Mouse (Mus musculus) lung, adult 2 months (tissue): ENCODE measurements around the gene Anapc15-ps. TPM values are rescaled to one million over a fixed set of nuclear protein-coding genes. Genes with fewer than 3 reads are reported as not detected.

Experiments used
- DNase-seq: peaks from one replicate; pipeline ENCODE4 v3.0.0; 2022
- H3K4me1 ChIP-seq: fragments of 200-500 bp; 2 replicates; pipeline ENCODE4 v1.6.1; 2011; ENCODE audit warnings: low read length; ENCODE audit not compliant: control insufficient read depth, insufficient read depth
- H3K4me3 ChIP-seq: fragments of 200-500 bp; replicated peaks from 2 replicates; pipeline ENCODE3; 2011; ENCODE audit warnings: low read depth, mild to moderate bottlenecking, control low read depth, low read length; ENCODE audit errors: extremely low read depth
- CTCF ChIP-seq: fragments of 200-500 bp; IDR thresholded peaks from 2 replicates; pipeline ENCODE4 v1.5.1; 2011; ENCODE audit warnings: mild to moderate bottlenecking, low read length, control low read depth; ENCODE audit not compliant: insufficient read depth
- POLR2A ChIP-seq: fragments of 200-500 bp; IDR thresholded peaks from 2 replicates; pipeline ENCODE4 v1.6.1; 2011; ENCODE audit warnings: low read depth, mild to moderate bottlenecking, control low read depth, low read length, borderline replicate concordance; ENCODE audit errors: extremely low read depth
- WGBS: fragments of 180-500 bp; shearing (Covaris S2); methylation state at CpG from one replicate; pipeline ENCODE4 v1.1.7; 2018; 5-methylcytosine and 5-hydroxymethylcytosine counted together
- polyA plus RNA-seq: library from polyadenylated mRNA; depleted of rRNA; stranded (reverse); fragments of >200 nt; gene quantifications from 2 replicates; pipeline ENCODE4 v1.2.3, GENCODE M21; 2012

Gene Anapc15-ps
- polyA plus RNA-seq, 1 experiment: not detected

DNA sequence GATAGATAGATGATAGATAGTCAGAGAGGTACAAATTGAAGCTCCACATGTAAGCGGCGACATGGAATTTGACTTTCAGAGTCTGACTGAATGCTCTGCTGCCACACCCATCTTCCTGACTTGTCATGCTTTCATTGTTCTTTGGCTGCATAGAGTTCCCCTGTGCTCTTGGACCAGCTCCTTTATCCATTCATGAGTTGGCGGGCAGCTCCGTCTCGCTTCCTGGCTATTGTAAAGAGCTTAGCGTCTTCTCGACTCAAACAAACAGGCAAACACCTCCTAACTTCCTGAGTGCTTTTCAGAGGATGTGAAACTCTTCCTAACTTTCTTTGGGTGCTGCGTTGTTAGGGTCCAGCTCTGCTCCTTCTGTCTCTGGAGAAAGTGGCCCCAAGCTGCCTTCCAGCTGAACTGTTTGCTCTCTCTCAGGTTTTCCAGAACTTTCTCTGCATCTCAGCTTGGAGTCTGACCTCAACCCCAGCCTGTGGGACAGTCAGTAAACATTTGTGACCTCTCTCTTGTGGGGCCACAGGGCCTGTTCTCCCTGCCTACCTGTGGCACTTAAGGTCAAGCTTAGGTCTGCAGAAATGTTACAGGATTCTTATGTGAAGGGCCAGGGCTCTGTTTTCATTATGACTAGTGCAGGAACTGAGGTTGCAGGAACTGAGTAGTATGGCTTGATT, 13.6 kb downstream of the Anapc15-ps start:
- H3K4me3 ChIP-seq: no peak overlapping the region
- no peak for DNase-seq
- peaks cover 6% of the 10 kb centered on the region for H3K4me1 ChIP-seq
- WGBS: 32% methylated on average over 8 of the region's 8 CpGs
- TF ChIP-seq CTCF (no peak), POLR2A (no peak)

DNA sequence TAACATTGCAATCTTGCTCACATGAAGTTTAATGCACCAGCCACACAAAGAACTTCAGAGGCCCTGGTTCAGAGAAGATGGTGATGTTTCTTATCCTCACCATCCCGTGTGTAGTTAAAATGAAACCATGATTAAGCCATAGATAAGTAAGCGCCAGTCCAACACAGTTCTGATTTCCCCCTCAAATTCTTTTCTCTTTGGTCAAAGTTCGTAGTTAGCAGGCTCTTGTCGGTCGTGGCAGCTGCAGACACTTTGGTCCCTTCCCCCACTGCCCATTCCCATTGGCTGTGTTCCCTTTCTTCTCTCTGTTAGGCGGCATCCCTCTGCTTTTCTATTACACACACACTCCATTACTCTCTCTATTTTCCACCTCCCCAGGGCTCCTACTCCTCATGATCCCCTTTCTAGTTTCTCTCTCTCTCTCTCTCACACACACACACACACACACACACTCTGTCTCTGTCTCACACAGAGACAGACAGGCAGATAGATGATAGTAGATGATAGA, 14.4 kb downstream of the Anapc15-ps start:
- 51% methylated on average over 6 of the region's 6 CpGs for WGBS
- no peak for DNase-seq
- H3K4me3 ChIP-seq: no peak overlapping the region
- TF ChIP-seq POLR2A (no peak), CTCF (no peak)
- H3K4me1 ChIP-seq: peaks cover 6% of the 10 kb centered on the region

DNA sequence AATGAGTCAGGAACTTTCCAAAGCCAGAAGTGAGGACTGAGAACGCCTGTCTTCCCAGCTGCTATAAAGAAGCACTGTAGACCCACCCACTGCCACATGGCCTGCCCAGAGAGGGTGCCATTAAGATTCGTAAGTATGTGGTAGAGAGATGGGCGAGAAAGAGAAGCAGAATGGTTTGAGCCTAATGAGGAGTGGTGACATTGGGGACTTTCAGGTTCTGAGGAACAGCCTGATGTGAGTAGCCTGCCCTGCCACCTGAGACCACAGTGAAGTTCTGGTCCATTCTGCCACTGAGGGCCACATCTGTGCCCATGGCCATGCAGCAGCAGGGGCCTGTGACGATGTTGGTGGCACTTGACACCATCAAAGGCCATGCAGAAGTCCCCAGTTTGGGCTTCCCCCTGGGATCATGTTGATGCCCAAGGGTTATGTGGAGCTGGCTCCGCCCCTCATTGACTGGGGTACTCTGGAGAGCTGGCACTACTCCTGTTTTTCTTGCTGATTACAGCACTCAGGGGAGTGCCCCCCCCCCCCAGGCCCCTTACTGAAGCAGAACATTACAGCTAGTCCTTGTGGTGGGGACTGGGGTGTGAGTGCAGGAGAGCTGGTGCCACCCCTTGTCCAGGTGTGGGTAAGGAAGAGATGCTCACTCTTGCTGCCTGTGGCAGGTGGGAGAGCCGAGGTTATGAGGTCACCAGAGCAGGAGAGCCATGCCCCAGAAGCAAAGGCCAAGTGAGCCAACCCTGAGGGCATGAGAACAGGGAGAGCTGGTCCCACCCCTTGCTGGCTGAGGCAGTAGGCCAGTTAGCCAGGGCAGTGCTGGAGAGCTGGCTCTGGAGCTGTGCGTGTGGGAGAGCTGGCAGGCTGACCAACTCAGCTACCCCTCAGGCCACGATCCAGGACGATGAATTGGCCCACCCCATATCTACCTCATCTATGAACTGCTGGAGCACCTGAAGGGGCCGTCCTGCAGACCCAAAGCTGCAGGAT, 16.7 kb downstream of the Anapc15-ps start:
- no peak for TF ChIP-seq CTCF
- no peak for TF ChIP-seq POLR2A
- DNase-seq: no peak
- Histone ChIP-seq H3K4me1 (peaks cover 6% of the 10 kb centered on the region), H3K4me3 (no peak overlapping the region)
- 82% methylated on average over 10 of the region's 10 CpGs for WGBS

DNA sequence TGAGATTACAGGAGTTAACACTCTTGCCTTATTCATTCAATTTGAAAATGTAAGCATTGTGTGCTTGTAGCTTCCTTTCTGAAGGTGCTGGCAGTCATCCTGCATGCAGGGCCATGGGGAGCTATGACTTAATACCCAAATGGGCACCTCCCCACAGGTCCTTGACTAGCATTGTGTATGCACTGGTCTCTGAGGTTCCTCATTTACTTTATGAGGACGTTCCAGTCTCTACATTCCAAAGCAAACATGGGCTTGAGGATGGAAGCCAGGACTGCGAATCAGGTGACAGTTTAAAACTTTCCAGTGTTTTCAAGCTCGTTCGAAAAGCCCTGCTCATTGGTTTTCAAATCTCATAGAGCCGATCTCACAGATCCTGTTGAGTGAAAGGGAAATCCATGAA, 21.1 kb downstream of the Anapc15-ps start:
- Histone ChIP-seq H3K4me1 (no peaks in the 10 kb centered on the region), H3K4me3 (no peak overlapping the region)
- DNase-seq: no peak
- TF ChIP-seq POLR2A (no peak), CTCF (no peak)
- WGBS: 85% methylated on average over 5 of the region's 5 CpGs

DNA sequence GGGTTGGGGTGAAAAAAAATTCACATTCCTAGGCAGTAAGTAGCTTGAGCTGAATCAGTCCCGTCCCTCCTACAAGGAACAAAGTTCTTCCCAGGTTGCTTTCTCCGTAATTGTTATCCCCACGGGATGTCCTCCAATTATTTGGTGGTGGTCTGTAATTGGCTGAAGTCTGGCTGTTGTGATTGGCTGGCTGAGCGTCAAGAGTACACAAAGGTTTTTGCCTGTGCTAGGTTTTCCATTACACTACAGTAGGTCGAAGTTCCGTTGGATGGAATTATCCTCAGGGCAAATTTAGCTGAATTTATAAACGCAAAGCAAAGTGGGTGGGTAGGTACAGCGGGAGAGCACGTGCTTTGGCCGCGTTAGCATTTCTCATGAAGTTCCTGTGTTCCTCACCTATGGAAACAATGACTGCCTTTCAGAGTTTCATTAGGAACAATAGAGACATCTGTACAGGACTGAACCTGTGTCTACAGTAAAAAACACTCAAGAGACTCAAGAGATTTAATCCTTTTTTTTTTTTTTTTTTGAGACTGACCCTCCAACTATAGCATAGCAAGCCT, 24.8 kb downstream of the Anapc15-ps start:
- Histone ChIP-seq H3K4me1 (no peaks in the 10 kb centered on the region), H3K4me3 (no peak overlapping the region)
- WGBS: 89% methylated on average over 11 of the region's 11 CpGs
- no peak for DNase-seq
- no peak for TF ChIP-seq CTCF
- no peak for TF ChIP-seq POLR2A

DNA sequence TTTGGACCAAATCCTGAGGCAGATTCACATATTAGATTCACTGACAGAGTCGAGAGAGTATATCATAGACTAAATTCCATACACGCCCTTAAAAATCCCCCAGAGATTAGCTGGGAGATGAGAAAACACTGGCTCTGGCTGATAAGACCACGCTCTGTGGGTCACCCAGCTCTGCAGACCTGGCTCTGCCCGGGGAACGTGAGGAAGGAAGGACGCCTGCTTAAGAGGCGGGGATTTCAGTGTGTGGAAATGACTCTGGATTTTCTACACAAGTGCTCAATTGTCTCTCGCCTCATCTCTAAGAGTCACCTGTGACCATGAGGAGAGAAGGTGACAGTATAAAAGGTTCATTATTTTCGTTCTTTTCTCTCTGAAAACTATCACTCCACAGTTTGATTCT, 26.1 kb downstream of the Anapc15-ps start:
- Histone ChIP-seq H3K4me1 (no peaks in the 10 kb centered on the region), H3K4me3 (no peak overlapping the region)
- TF ChIP-seq CTCF: no peak
- TF ChIP-seq POLR2A: no peak
- DNase-seq: no peak
- WGBS: 37% methylated on average over 9 of the region's 9 CpGs

DNA sequence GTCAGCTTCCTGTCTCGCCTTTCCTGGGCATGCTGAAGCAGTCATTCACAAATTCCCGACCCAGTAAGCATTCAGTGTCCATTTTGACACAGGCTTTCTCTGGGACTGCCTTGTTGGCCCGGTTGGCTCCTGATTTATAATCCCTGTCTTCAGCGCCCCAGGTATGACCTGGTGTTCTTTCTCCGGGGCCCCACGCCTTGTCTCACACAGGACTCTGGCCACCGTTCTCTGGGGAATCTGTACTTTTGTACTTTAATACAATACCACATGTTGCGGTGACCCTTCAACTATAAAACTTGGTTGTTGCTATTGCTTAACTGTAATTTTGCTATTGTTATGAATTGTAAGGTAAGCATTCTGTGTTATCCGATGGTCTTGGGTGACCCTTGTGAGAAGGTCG, 26.7 kb downstream of the Anapc15-ps start:
- Histone ChIP-seq H3K4me3 (no peak overlapping the region), H3K4me1 (no peaks in the 10 kb centered on the region)
- TF ChIP-seq CTCF (no peak), POLR2A (no peak)
- 89% methylated on average over 10 of the region's 10 CpGs for WGBS
- no peak for DNase-seq

DNA sequence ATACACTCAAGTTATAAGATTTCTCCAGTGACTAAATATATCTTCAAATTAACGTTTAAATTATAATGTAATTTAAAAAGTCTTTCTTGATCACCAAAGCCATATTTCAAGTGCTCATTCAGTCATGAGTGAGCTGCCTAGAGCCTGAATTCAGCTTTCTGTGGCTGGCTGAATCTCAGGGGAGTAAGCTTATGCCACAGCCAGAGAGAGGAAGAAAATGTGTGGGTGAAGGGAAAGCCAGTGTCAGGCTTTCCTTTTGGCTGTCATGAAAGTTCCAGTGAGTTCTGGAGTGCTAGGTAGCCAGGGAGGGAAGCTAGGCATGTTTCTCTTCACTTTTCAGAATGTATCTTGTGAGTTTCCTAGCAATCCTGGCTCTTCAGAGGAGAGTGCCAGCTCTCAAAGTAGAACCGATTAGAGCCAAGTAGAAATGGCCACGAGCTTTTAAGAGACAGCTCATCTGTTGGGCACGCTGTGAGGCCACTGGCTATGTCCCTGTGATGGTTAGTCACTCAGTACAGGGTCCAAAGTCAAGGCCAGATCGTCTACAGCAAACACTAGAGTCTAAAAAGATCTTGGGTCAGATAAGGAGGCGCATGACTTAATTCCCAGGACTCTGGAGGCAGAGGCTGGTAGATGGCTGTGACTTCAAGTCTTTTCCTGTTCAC, 29.4 kb downstream of the Anapc15-ps start:
- TF ChIP-seq POLR2A (no peak), CTCF (no peak)

DNA sequence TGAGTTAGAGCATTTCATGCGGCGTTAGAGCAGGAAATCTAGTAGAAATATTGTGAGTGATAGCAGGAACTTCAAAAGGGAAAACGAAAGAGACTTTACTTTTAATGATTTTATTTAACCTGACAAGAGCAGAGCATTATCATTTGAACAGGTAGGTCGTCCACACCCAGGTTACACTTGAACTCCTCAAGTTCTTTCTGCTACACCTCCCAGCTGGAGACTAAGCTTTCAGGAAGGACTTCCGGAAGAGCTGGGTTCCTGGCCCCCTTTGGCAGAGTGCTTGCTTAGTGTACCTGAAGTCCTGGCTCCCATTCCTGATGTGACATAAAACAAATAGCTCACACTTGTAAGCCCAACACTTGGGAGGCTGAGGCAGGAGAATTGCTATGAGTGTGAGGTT, 30.2 kb downstream of the Anapc15-ps start:
- Histone ChIP-seq H3K4me3 (no peak overlapping the region), H3K4me1 (no peaks in the 10 kb centered on the region)
- TF ChIP-seq CTCF: no peak
- TF ChIP-seq POLR2A: no peak
- no peak for DNase-seq
- 70% methylated on average over 5 of the region's 5 CpGs for whole genome bisulfite sequencing

More for the DNA sequence above, 29.4 kb downstream of the Anapc15-ps start:
- no peak overlapping the region for H3K4me3 ChIP-seq
- WGBS: 38% methylated on average over 6 of the region's 6 CpGs
- no peaks in the 10 kb centered on the region for H3K4me1 ChIP-seq
- no peak for DNase-seq

DNA sequence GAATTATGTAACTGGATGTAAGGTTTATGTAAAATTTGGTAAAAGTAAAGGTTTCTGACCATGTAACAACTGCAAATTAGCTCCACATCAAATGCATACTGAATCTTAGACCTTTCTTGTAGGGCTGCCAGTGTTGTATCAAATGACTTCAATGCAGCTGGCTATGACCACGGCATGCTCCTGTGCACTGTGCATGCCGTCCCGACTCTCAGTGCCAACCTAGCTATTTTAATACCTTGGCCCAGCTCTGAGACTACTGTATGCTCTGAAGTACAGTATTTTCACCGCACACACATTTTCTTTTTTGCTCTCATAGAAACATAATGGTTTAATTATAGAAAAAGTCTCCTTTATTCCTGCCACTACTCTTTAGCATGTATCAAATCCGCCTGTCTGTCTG, 31.9 kb downstream of the Anapc15-ps start:
- Histone ChIP-seq H3K4me1 (no peaks in the 10 kb centered on the region), H3K4me3 (no peak overlapping the region)
- WGBS: 80% methylated on average over 5 of the region's 5 CpGs
- TF ChIP-seq CTCF (no peak), POLR2A (no peak)
- DNase-seq: no peak
